Mouse (Mus musculus): ENCODE measurements around the gene Pxdn. TPM values are rescaled to one million over a fixed set of nuclear protein-coding genes. Genes with fewer than 3 reads are reported as not detected.

The Pxdn gene
- polyA plus RNA-seq, 1 experiment from 2014 or later, result 60.0 TPM

GRCm38 (mm10) chr12:29961041-29961440 lies 23.6 kb downstream of the Pxdn start:
- Histone ChIP-seq H3K9ac (no peak overlapping the region), H3K4me1 (replicated peaks; ENCODE audit: control insufficient read depth, insufficient read depth, low read length) (peaks cover 11% of the 10 kb centered on the region; the same call in 1 of the 2 replicates), H3K9me3 (ENCODE audit: control insufficient read depth, low read length) (no peaks in the 10 kb centered on the region), H3K4me2 (replicated peaks) (no peak overlapping the region), H3K4me3 (replicated peaks; ENCODE audit: low read length) (no peak overlapping the region), H3K36me3 (replicated peaks; ENCODE audit: control insufficient read depth, insufficient read depth) (no peaks in the 10 kb centered on the region), H3K27ac (no peak overlapping the region; the same call in 1 of the 2 replicates), H3K27me3 (ENCODE audit: control insufficient read depth, insufficient read depth, low read length) (no peaks in the 10 kb centered on the region)
- no peak for DNase-seq (ENCODE audit: low spot score)
- WGBS, result 100% methylated on average over 1 of the region's 1 CpGs
- no peak for ATAC-seq (ENCODE audit: low FRiP score)

- no peak overlapping the region for H3K4me2 ChIP-seq (replicated peaks)
- WGBS, result 95% methylated on average over 6 of the region's 6 CpGs
- no peak overlapping the region for H3K9ac ChIP-seq
- no peaks in the 10 kb centered on the region for H3K27me3 ChIP-seq (ENCODE audit: control insufficient read depth, insufficient read depth, low read length)
- no peaks in the 10 kb centered on the region for H3K9me3 ChIP-seq (ENCODE audit: control insufficient read depth, low read length)
- H3K4me1 ChIP-seq (replicated peaks; ENCODE audit: control insufficient read depth, insufficient read depth, low read length), result peaks cover 11% of the 10 kb centered on the region; the same call in 1 of the 2 replicates
- H3K4me3 ChIP-seq (replicated peaks; ENCODE audit: low read length), result no peak overlapping the region
- ATAC-seq (ENCODE audit: low FRiP score), result no peak
- H3K27ac ChIP-seq, result no peak overlapping the region
- H3K36me3 ChIP-seq (replicated peaks; ENCODE audit: control insufficient read depth, insufficient read depth), result no peaks in the 10 kb centered on the region
- no peak for DNase-seq (ENCODE audit: low spot score)
These were observed 27.6 kb downstream of the Pxdn start for GRCm38 (mm10) chr12:29965016-29965415.

GRCm38 (mm10) chr12:29971795-29972464 lies 34.5 kb downstream of the Pxdn start:
- H3K27me3 ChIP-seq (ENCODE audit: control insufficient read depth, insufficient read depth, low read length), result no peaks in the 10 kb centered on the region
- peaks cover 27% of the 10 kb centered on the region for H3K36me3 ChIP-seq (replicated peaks; ENCODE audit: control insufficient read depth, insufficient read depth)
- no peaks in the 10 kb centered on the region for H3K9me3 ChIP-seq (ENCODE audit: control insufficient read depth, low read length)
- no peak overlapping the region for H3K9ac ChIP-seq
- H3K4me2 ChIP-seq (replicated peaks), result no peak overlapping the region
- ATAC-seq (ENCODE audit: low FRiP score) (no peak), DNase-seq (ENCODE audit: low spot score) (no peak)
- H3K27ac ChIP-seq, result no peak overlapping the region
- no peak overlapping the region for H3K4me3 ChIP-seq (replicated peaks; ENCODE audit: low read length)
- 91% methylated on average over 7 of the region's 7 CpGs for WGBS
- H3K4me1 ChIP-seq (replicated peaks; ENCODE audit: control insufficient read depth, insufficient read depth, low read length), result no peaks in the 10 kb centered on the region

- Histone ChIP-seq H3K27me3 (ENCODE audit: control insufficient read depth, insufficient read depth, low read length) (no peaks in the 10 kb centered on the region), H3K36me3 (replicated peaks; ENCODE audit: control insufficient read depth, insufficient read depth) (peaks cover 27% of the 10 kb centered on the region), H3K9me3 (ENCODE audit: control insufficient read depth, low read length) (no peaks in the 10 kb centered on the region), H3K4me2 (replicated peaks) (no peak overlapping the region), H3K4me3 (replicated peaks; ENCODE audit: low read length) (no peak overlapping the region), H3K4me1 (replicated peaks; ENCODE audit: control insufficient read depth, insufficient read depth, low read length) (no peaks in the 10 kb centered on the region), H3K27ac (no peak overlapping the region), H3K9ac (no peak overlapping the region)
- 89% methylated on average over 6 of the region's 6 CpGs for WGBS
- DNase-seq (ENCODE audit: low spot score), result no peak
- ATAC-seq (ENCODE audit: low FRiP score), result no peak
These were observed 35.1 kb downstream of the Pxdn start for GRCm38 (mm10) chr12:29972533-29972932.

- 93% methylated on average over 8 of the region's 8 CpGs for WGBS
- ATAC-seq (ENCODE audit: low FRiP score) (no peak), DNase-seq (ENCODE audit: low spot score) (no peak)
- H3K4me1 ChIP-seq (replicated peaks; ENCODE audit: control insufficient read depth, insufficient read depth, low read length), result no peaks in the 10 kb centered on the region
- no peaks in the 10 kb centered on the region for H3K27me3 ChIP-seq (ENCODE audit: control insufficient read depth, insufficient read depth, low read length)
- H3K36me3 ChIP-seq (replicated peaks; ENCODE audit: control insufficient read depth, insufficient read depth), result peaks cover 59% of the 10 kb centered on the region
- no peak overlapping the region for H3K27ac ChIP-seq
- H3K9ac ChIP-seq, result no peak overlapping the region
- H3K4me2 ChIP-seq (replicated peaks), result no peak overlapping the region
- H3K4me3 ChIP-seq (replicated peaks; ENCODE audit: low read length), result no peak overlapping the region
- no peaks in the 10 kb centered on the region for H3K9me3 ChIP-seq (ENCODE audit: control insufficient read depth, low read length)
These were observed 42.7 kb downstream of the Pxdn start for GRCm38 (mm10) chr12:29980076-29980475.

- Histone ChIP-seq H3K27ac (no peak overlapping the region), H3K4me2 (replicated peaks) (no peak overlapping the region), H3K9me3 (ENCODE audit: control insufficient read depth, low read length) (no peaks in the 10 kb centered on the region), H3K4me1 (replicated peaks; ENCODE audit: control insufficient read depth, insufficient read depth, low read length) (no peaks in the 10 kb centered on the region), H3K27me3 (ENCODE audit: control insufficient read depth, insufficient read depth, low read length) (no peaks in the 10 kb centered on the region), H3K4me3 (replicated peaks; ENCODE audit: low read length) (no peak overlapping the region), H3K9ac (no peak overlapping the region), H3K36me3 (replicated peaks; ENCODE audit: control insufficient read depth, insufficient read depth) (peaks cover 63% of the 10 kb centered on the region)
- 93% methylated on average over 7 of the region's 7 CpGs for WGBS
- no peak for DNase-seq (ENCODE audit: low spot score)
- no peak for ATAC-seq (ENCODE audit: low FRiP score)
These were observed 44.4 kb downstream of the Pxdn start for GRCm38 (mm10) chr12:29981722-29982293.

GRCm38 (mm10) chr12:29983190-29983589 lies 45.8 kb downstream of the Pxdn start:
- DNase-seq (ENCODE audit: low spot score) (no peak), ATAC-seq (ENCODE audit: low FRiP score) (no peak)
- H3K9ac ChIP-seq, result no peak overlapping the region
- peaks cover 77% of the 10 kb centered on the region for H3K36me3 ChIP-seq (replicated peaks; ENCODE audit: control insufficient read depth, insufficient read depth)
- H3K4me3 ChIP-seq (replicated peaks; ENCODE audit: low read length), result no peak overlapping the region
- 96% methylated on average over 9 of the region's 9 CpGs for WGBS
- H3K4me2 ChIP-seq (replicated peaks), result no peak overlapping the region
- H3K27me3 ChIP-seq (ENCODE audit: control insufficient read depth, insufficient read depth, low read length), result no peaks in the 10 kb centered on the region
- H3K27ac ChIP-seq, result no peak overlapping the region
- H3K4me1 ChIP-seq (replicated peaks; ENCODE audit: control insufficient read depth, insufficient read depth, low read length), result no peaks in the 10 kb centered on the region
- H3K9me3 ChIP-seq (ENCODE audit: control insufficient read depth, low read length), result no peaks in the 10 kb centered on the region

- no peaks in the 10 kb centered on the region for H3K9me3 ChIP-seq (ENCODE audit: control insufficient read depth, low read length)
- no peak for ATAC-seq (ENCODE audit: low FRiP score)
- peaks cover 87% of the 10 kb centered on the region for H3K36me3 ChIP-seq (replicated peaks; ENCODE audit: control insufficient read depth, insufficient read depth)
- H3K27me3 ChIP-seq (ENCODE audit: control insufficient read depth, insufficient read depth, low read length), result no peaks in the 10 kb centered on the region
- H3K4me2 ChIP-seq (replicated peaks), result no peak overlapping the region
- 88% methylated on average over 6 of the region's 6 CpGs for WGBS
- H3K4me1 ChIP-seq (replicated peaks; ENCODE audit: control insufficient read depth, insufficient read depth, low read length), result no peaks in the 10 kb centered on the region
- H3K4me3 ChIP-seq (replicated peaks; ENCODE audit: low read length), result no peak overlapping the region
- no peak overlapping the region for H3K9ac ChIP-seq
- no peak for DNase-seq (ENCODE audit: low spot score)
- H3K27ac ChIP-seq, result no peak overlapping the region
These were observed 47.7 kb downstream of the Pxdn start for GRCm38 (mm10) chr12:29985126-29985525.

GRCm38 (mm10) chr12:29986241-29986640 lies 48.8 kb downstream of the Pxdn start:
- Histone ChIP-seq H3K9ac (no peak overlapping the region), H3K36me3 (replicated peaks; ENCODE audit: control insufficient read depth, insufficient read depth) (peaks cover 94% of the 10 kb centered on the region), H3K27ac (no peak overlapping the region), H3K4me3 (replicated peaks; ENCODE audit: low read length) (no peak overlapping the region), H3K4me1 (replicated peaks; ENCODE audit: control insufficient read depth, insufficient read depth, low read length) (no peaks in the 10 kb centered on the region), H3K4me2 (replicated peaks) (no peak overlapping the region), H3K9me3 (ENCODE audit: control insufficient read depth, low read length) (no peaks in the 10 kb centered on the region), H3K27me3 (ENCODE audit: control insufficient read depth, insufficient read depth, low read length) (no peaks in the 10 kb centered on the region)
- ATAC-seq (ENCODE audit: low FRiP score), result no peak
- no peak for DNase-seq (ENCODE audit: low spot score)
- 94% methylated on average over 10 of the region's 10 CpGs for WGBS

All from hindbrain, embryonic 14.5 days (tissue).